Mouse (Mus musculus) liver, embryonic 14.5 days (tissue): ENCODE measurements around the gene Tspan13. TPM values are rescaled to one million over a fixed set of nuclear protein-coding genes. Genes with fewer than 3 reads are reported as not detected.

Experiments used
- ATAC-seq: fragments of 200-750 bp; cut with Nextera tagmentation; 2 replicates; pipeline ENCODE4 v1.8.0; 2017; ENCODE audit warnings: moderate number of reproducible peaks, mild to moderate bottlenecking, moderate library complexity; ENCODE audit not compliant: insufficient read depth
- DNase-seq, 3 experiments: peaks; one replicate each; pipeline ENCODE4 v3.0.0-alpha.2; 2012 to 2013; ENCODE audit warnings: low read depth in 3 of 3, low spot score in 3 of 3
- H3K27ac ChIP-seq: fragments of 300-500 bp; sonication (generic); 2 replicates; pipeline ENCODE4 v1.5.1; 2014; ENCODE audit warnings: moderate library complexity, mild to moderate bottlenecking, control low read depth, inconsistent platforms
- H3K27me3 ChIP-seq: fragments of 300-500 bp; sonication (generic); 2 replicates; pipeline ENCODE4 v1.6.1; 2014; ENCODE audit warnings: mild to moderate bottlenecking, low read length, moderate library complexity; ENCODE audit not compliant: control insufficient read depth, insufficient read depth
- H3K36me3 ChIP-seq: fragments of 300-500 bp; sonication (generic); replicated peaks from 2 replicates; pipeline ENCODE4 v1.6.1; 2014; ENCODE audit warnings: low read depth; ENCODE audit not compliant: control insufficient read depth, insufficient read depth
- H3K4me1 ChIP-seq, 2 experiments: fragments of 200-500 bp in 1 of 2; fragments of 300-500 bp in 1 of 2; sonication (generic) in 1 of 2; replicated peaks; 2 replicates each; pipeline ENCODE4 v1.6.1; 2012 to 2014; ENCODE audit warnings: antibody characterized with exemption in 1 of 2, inconsistent platforms in 1 of 2, low read length in 1 of 2; ENCODE audit not compliant: control insufficient read depth in 2 of 2, insufficient read depth in 2 of 2
- H3K4me2 ChIP-seq: fragments of 300-500 bp; sonication (generic); 2 replicates; pipeline ENCODE4 v1.6.1; 2014; ENCODE audit warnings: low read depth, mild to moderate bottlenecking, control low read depth, moderate library complexity
- H3K4me3 ChIP-seq, 2 experiments: fragments of 200-500 bp in 1 of 2; fragments of 300-500 bp in 1 of 2; sonication (generic) in 1 of 2; 2 replicates each; pipeline ENCODE4 v1.5.1; 2012 to 2014; ENCODE audit warnings: low read depth in 2 of 2, low read length in 2 of 2, mild to moderate bottlenecking in 2 of 2, control low read depth in 1 of 2, inconsistent platforms in 1 of 2, moderate library complexity in 1 of 2; ENCODE audit not compliant: insufficient read depth in 1 of 2
- H3K9ac ChIP-seq: fragments of 300-500 bp; sonication (generic); replicated peaks from 2 replicates; pipeline ENCODE4 v1.6.1; 2014; ENCODE audit warnings: mild to moderate bottlenecking, control low read depth, moderate library complexity
- H3K9me3 ChIP-seq: fragments of 300-500 bp; sonication (generic); 2 replicates; pipeline ENCODE4 v1.6.1; 2016; ENCODE audit warnings: low read length, mixed read lengths; ENCODE audit not compliant: control insufficient read depth
- CTCF ChIP-seq: IDR thresholded peaks from 2 replicates; pipeline ENCODE4 v1.5.1; 2016; ENCODE audit warnings: antibody characterized with exemption, low read depth, control low read depth
- EP300 ChIP-seq: IDR thresholded peaks from 2 replicates; pipeline ENCODE4 v1.6.1; 2016; ENCODE audit warnings: antibody characterized with exemption, low read depth
- WGBS: fragments of 180-500 bp; shearing (Covaris S2); extraction: QIAGEN DNeasy Blood & Tissue Kit; methylation state at CpG from one replicate; pipeline ENCODE4 v1.1.7; 2014; ENCODE audit not compliant: insufficient replicate concordance; 5-methylcytosine and 5-hydroxymethylcytosine counted together
- polyA plus RNA-seq, 2 experiments: library from polyadenylated mRNA; depleted of rRNA in 1 of 2; stranded (reverse) in 1 of 2; unstranded in 1 of 2; fragments of >200 nt; fragmentation: Nextera tagmentation in 1 of 2; extraction: Ambion mirVana in 1 of 2; gene quantifications; 2 replicates each; pipeline versions ENCODE4 v1.2.1 to v1.2.3; 2012 to 2014

The Tspan13 gene
- polyA plus RNA-seq, 2 experiments: 9.3 to 15.5 TPM

DNA sequence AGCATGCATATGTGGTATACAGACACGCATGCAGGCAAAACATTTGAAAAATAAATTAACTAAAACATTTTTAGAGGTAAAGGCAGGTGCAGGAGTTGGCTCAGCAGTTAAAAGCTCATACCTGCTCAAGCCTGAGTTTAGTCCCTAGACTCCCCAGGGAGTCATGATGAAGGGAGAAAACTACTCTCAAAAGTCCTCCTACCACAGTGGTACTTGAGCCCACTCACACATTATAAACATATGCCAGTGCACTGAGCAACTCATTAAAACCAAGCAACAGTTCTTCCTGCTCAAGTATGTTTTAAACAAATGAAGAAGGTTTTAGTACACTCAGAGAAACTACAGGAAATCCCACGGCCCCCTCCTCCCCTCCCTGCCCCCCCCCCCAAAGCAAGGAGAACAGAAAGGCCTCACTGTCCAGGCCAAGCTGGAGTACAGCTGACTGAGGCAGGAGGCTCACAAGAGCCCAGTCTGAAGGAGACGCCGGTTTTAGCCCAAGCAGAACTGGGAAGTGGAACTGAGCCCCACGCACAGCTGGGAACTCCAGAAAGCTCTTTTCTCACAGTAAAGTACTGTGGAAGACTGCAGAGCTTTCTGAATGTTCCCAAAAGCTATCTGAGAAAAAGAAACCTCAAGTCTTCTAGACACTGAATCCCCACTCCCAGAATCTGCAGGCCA, 13.2 kb downstream of the Tspan13 start:
- no peak for TF ChIP-seq CTCF
- TF ChIP-seq EP300: no peak
- H3K36me3 ChIP-seq: no peaks in the 10 kb centered on the region
- H3K27ac ChIP-seq: no peak overlapping the region
- ATAC-seq (no peak), DNase-seq (no peak)
- H3K9me3 ChIP-seq: no peaks in the 10 kb centered on the region
- 28% methylated on average over 5 of the region's 5 CpGs for WGBS
- peaks cover 7 to 10% of the 10 kb centered on the region in 2 experiments; a peak in 2 of 4 replicates for H3K4me1 ChIP-seq
- no peaks in the 10 kb centered on the region for H3K27me3 ChIP-seq
- no peak overlapping the region for H3K4me2 ChIP-seq
- no peak overlapping the region for H3K4me3 ChIP-seq
- H3K9ac ChIP-seq: no peak overlapping the region

DNA sequence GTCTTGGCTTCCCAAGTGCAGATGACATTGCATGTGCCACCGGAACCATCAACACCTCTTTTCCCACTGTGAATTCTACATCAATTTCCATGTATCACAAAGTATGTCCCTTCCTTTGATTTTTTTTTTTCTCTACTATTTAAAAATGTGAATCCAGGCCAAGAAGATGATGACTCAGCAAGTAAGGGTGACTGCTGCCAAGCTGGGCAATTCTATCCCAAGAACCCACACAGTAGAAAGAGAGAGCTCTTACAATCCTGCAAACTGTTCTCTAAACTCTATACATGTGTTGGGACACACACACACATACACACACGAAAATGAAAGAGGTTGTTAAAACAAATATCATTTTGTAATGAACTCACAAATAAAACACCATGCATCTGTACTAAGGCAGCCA, 15.1 kb downstream of the Tspan13 start:
- Histone ChIP-seq H3K9ac (no peak overlapping the region), H3K4me2 (no peak overlapping the region), H3K9me3 (no peaks in the 10 kb centered on the region), H3K4me3 (no peak overlapping the region), H3K36me3 (no peaks in the 10 kb centered on the region), H3K27ac (no peak overlapping the region), H3K27me3 (no peaks in the 10 kb centered on the region), H3K4me1 (peaks cover 7 to 10% of the 10 kb centered on the region in 2 experiments; a peak in 2 of 4 replicates)
- ATAC-seq (no peak), DNase-seq (no peak)
- 70% methylated on average over 2 of the region's 2 CpGs for WGBS
- no peak for TF ChIP-seq EP300
- no peak for TF ChIP-seq CTCF

DNA sequence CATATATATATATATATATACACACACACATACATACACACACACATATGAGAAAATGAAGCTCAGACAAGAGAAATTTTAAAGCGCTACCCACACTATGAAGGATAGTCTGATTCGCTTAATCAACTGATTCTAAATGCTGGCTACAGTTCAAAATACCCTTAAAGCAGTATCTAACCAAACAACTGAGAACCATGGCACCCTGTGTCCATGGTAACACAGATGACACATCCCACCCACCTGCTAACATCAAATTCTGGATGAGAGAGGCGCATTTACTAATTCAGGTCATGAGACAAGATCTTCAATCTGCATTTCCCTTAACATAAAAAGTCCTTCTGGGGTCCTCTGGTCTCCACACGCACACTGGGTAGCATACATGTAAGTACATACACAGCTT, 16.2 kb downstream of the Tspan13 start:
- Histone ChIP-seq H3K4me2 (no peak overlapping the region), H3K9ac (no peak overlapping the region), H3K27me3 (no peaks in the 10 kb centered on the region), H3K27ac (no peak overlapping the region), H3K4me1 (peaks cover 7% of the 10 kb centered on the region in 2 experiments; a peak in 2 of 4 replicates), H3K4me3 (no peak overlapping the region), H3K9me3 (no peaks in the 10 kb centered on the region), H3K36me3 (no peaks in the 10 kb centered on the region)
- TF ChIP-seq CTCF: no peak
- TF ChIP-seq EP300: no peak
- 75% methylated on average over 4 of the region's 4 CpGs for WGBS
- ATAC-seq (no peak), DNase-seq (no peak)

DNA sequence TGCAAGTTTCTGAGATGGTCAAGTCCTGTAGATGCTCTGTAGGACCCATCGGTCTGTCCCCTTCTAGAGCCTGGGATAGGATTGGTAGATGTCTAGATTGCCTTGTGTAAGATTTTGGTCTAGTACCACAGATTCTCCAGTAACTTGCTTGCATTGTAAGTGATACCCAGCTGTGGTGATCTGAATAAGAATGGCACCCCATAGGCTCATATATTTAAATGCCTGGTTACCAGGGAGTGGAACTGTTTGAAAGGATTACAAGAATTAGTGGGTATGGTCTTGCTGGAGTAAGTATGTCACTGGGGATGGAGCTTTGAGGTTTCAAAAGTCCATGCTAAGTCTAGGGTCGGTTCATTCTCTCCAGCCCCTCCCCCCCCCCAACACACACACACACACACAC, 21.6 kb downstream of the Tspan13 start:
- Histone ChIP-seq H3K4me3 (no peak overlapping the region), H3K27me3 (no peaks in the 10 kb centered on the region), H3K4me2 (no peak overlapping the region), H3K9ac (no peak overlapping the region), H3K36me3 (no peaks in the 10 kb centered on the region), H3K4me1 (peaks cover 0 to 3% of the 10 kb centered on the region in 2 experiments; a peak in 1 of 4 replicates), H3K27ac (no peak overlapping the region), H3K9me3 (no peaks in the 10 kb centered on the region)
- TF ChIP-seq EP300: no peak
- DNase-seq (no peak), ATAC-seq (no peak)
- 52% methylated on average over 2 of the region's 2 CpGs for WGBS

DNA sequence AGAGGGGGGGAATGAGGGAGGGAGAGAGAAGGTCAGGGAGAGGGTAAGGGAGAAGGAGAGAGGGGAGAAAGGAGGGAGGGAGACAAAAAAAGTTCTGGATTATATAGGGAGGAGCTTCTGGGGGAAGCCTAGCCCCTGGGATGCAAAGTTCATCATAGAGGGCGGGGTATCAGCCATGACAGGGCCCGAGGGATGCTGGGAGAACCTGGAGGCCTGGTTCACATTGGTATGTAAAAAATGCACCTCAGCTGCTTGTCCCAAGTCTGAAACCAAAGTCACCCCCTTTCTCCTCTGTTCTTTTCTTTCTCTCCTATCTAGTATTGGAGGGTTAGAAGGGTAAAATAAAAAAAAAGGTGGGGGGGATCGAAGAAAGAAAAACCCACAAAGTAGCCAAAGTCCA, 22.2 kb downstream of the Tspan13 start:
- Histone ChIP-seq H3K27ac (no peak overlapping the region), H3K4me1 (peaks cover 0 to 3% of the 10 kb centered on the region in 2 experiments; a peak in 1 of 4 replicates), H3K4me2 (no peak overlapping the region), H3K9me3 (no peaks in the 10 kb centered on the region), H3K27me3 (no peaks in the 10 kb centered on the region), H3K4me3 (no peak overlapping the region), H3K36me3 (no peaks in the 10 kb centered on the region), H3K9ac (no peak overlapping the region)
- ATAC-seq (no peak), DNase-seq (no peak)
- TF ChIP-seq CTCF (no peak), EP300 (no peak)
- 71% methylated on average over 3 of the region's 3 CpGs for WGBS
